Mouse (Mus musculus): Measurements from ENCODE around the gene Hddc3. TPM values are rescaled to one million over a fixed set of nuclear protein-coding genes. Genes with fewer than 3 reads are reported as not detected.

Hddc3 gene
- polyA plus RNA-seq, 1 experiment from 2014 or later: 23.1 TPM

DNA sequence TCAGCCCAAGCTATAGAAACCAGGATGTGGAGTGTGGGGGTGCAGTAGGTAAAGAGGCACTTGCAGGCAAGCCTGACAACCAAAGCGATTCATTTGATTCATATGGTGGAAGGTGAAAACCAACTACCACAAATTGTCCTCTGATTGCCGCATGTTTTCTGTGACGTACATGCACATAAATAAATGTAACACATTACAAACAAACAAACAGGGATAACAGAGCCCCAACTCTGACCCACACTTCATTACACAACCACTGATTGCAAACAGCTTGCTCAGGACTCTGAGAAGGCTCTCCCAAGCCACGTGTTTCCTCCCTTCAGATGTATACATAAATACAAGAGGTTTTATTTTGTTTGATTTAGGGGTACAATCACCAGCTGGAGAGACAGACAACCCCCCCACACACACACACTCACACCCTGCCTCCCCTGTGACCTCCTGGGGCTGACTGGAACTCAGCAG lies 27.1 kb downstream of the Hddc3 start:
- H3K4me2 ChIP-seq (ENCODE audit: low read length): peak overlapping the region; percentile 76
- H3K36me3 ChIP-seq (ENCODE audit: control insufficient read depth, insufficient read depth, low read length): peaks cover 30% of the 10 kb centered on the region
- H3K27me3 ChIP-seq (ENCODE audit: control insufficient read depth, insufficient read depth, low read length): no peaks in the 10 kb centered on the region
- H3K9me3 ChIP-seq (ENCODE audit: control insufficient read depth, low read length): no peaks in the 10 kb centered on the region
- H3K4me1 ChIP-seq (ENCODE audit: control insufficient read depth in 2 of 2, insufficient read depth in 2 of 2, low read length in 2 of 2): peaks cover 10 to 20% of the 10 kb centered on the region in 2 experiments
- H3K27ac ChIP-seq (replicated peaks in 1 of 2; ENCODE audit: control insufficient read depth in 1 of 2, insufficient read depth in 1 of 2, low read depth in 2 of 2, low read length in 2 of 2): peak overlapping the region; percentile 64 to 84
- no peak for ATAC-seq (ENCODE audit: insufficient number of reproducible peaks, insufficient read depth, low FRiP score, low read depth)
- H3K4me3 ChIP-seq (ENCODE audit: control insufficient read depth in 1 of 2, insufficient read depth in 1 of 2, low read depth in 1 of 2, low read length in 2 of 2): peak overlapping the region; percentile 70 to 89
- H3K9ac ChIP-seq (ENCODE audit: low read length): peak overlapping the region; percentile 82
- WGBS: 51% methylated on average over 4 of the region's 4 CpGs

DNA sequence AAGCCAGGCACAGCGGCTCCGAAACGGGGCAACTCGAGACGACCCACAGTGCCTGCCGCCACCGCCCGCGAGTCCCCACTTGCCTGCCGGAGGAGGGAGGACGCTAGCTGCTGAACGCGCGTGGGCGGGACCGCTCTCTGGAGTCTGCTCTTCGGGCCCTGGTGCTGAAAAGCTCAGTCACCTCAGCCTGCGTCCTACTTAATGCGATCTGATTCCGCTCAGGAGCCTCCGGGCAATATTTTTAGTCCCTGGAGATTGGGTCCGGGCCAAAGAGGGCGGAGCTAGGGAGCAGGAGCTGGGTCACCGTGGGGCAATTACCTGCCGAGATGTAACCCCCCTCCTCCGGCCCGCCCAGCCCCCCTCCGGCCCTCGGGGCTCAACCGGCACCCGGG lies 27.7 kb downstream of the Hddc3 start:
- WGBS: under 1% methylated on average over 31 of the region's 31 CpGs
- H3K27me3 ChIP-seq (ENCODE audit: control insufficient read depth, insufficient read depth, low read length): no peaks in the 10 kb centered on the region
- peaks cover 30% of the 10 kb centered on the region for H3K36me3 ChIP-seq (ENCODE audit: control insufficient read depth, insufficient read depth, low read length)
- peak overlapping the region; percentile 76 for H3K4me2 ChIP-seq (ENCODE audit: low read length)
- H3K4me1 ChIP-seq (ENCODE audit: control insufficient read depth in 2 of 2, insufficient read depth in 2 of 2, low read length in 2 of 2): peaks cover 12 to 20% of the 10 kb centered on the region in 2 experiments
- peak overlapping the region; percentile 82 for H3K9ac ChIP-seq (ENCODE audit: low read length)
- no peaks in the 10 kb centered on the region for H3K9me3 ChIP-seq (ENCODE audit: control insufficient read depth, low read length)
- peak overlapping the region; percentile 70 to 89 for H3K4me3 ChIP-seq (ENCODE audit: control insufficient read depth in 1 of 2, insufficient read depth in 1 of 2, low read depth in 1 of 2, low read length in 2 of 2)
- H3K27ac ChIP-seq (replicated peaks in 1 of 2; ENCODE audit: control insufficient read depth in 1 of 2, insufficient read depth in 1 of 2, low read depth in 2 of 2, low read length in 2 of 2): peak overlapping the region; percentile 64 to 84
- ATAC-seq (ENCODE audit: insufficient number of reproducible peaks, insufficient read depth, low FRiP score, low read depth): peak; percentile 44

DNA sequence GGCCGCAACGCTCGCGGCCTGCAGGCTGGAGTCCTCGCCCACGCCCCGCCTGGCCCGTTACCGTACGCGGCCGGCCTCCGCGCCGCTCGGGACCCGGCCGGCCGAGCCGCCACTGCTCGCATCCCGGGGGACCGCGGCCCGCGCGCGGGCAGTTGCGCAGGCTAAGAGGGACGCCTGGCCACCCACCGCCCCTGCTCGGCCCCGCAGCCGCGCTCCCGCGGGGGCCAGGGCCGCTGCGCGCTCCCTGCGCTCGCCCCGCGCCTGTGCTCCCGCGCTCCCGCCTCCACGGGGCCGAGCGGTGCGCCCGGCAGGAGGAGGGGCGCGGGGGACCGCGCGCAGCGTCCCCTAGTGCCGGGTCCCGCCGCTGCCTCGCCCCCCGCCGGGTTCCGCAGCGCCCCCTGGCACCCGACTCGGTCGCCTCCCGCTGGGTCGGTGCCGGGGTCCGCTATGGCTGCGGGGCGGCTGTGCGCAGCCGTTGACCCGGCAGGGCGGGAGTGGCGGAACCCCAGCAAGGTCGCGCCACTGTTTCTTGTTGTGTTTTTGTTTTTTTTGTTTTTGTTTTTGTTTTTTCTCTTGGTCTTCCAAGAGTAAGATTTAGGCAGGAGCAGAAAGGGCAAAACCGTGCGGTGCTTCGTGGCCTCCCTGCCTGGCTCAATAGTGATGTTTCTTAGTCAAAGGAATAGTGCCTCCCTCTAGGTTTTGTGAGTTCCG lies 28.3 kb downstream of the Hddc3 start, which contains the start of gene Man2a2:
Gene Man2a2, minus strand, starts transcription at position 335 of the 711 bp plus-strand sequence.
- Histone ChIP-seq H3K9ac (ENCODE audit: low read length) (peak within 1 kb of the TSS; percentile 82), H3K4me3 (ENCODE audit: control insufficient read depth in 1 of 2, insufficient read depth in 1 of 2, low read depth in 1 of 2, low read length in 2 of 2) (peak within 1 kb of the TSS; percentile 70 to 89), H3K27me3 (ENCODE audit: control insufficient read depth, insufficient read depth, low read length) (no peaks in the 10 kb centered on the region), H3K4me1 (ENCODE audit: control insufficient read depth in 2 of 2, insufficient read depth in 2 of 2, low read length in 2 of 2) (peaks cover 11 to 20% of the 10 kb centered on the region in 2 experiments), H3K27ac (replicated peaks in 1 of 2; ENCODE audit: control insufficient read depth in 1 of 2, insufficient read depth in 1 of 2, low read depth in 2 of 2, low read length in 2 of 2) (peak within 1 kb of the TSS; percentile 78 to 84), H3K4me2 (ENCODE audit: low read length) (peak within 1 kb of the TSS; percentile 76), H3K36me3 (ENCODE audit: control insufficient read depth, insufficient read depth, low read length) (peaks cover 26% of the 10 kb centered on the region), H3K9me3 (ENCODE audit: control insufficient read depth, low read length) (no peaks in the 10 kb centered on the region)
- ATAC-seq (ENCODE audit: insufficient number of reproducible peaks, insufficient read depth, low FRiP score, low read depth): peak; percentile 63
- WGBS: under 1% methylated on average over 85 of the region's 86 CpGs

DNA sequence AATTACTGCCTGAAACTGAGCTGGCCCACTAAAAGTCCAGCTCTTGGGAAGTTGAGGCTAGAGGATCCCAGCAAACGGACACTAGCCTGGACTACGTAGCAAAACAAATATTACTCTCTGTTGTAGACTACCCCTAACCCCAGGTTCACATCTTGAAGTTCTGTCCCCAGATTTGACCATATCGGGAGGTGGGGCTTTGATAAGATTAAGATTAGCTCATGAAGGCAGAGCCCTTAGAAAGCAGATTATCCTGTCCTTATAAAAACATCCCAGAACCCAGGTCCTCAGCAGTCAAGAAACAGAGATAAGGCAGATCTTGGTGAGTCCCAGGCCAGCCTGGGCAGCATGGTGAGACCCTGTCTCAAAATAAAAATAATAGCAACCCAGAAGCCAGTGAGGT lies 29.3 kb downstream of the Hddc3 start:
- Histone ChIP-seq H3K9me3 (ENCODE audit: control insufficient read depth, low read length) (no peaks in the 10 kb centered on the region), H3K9ac (ENCODE audit: low read length) (no peak overlapping the region), H3K4me1 (ENCODE audit: control insufficient read depth in 2 of 2, insufficient read depth in 2 of 2, low read length in 2 of 2) (peaks cover 11 to 20% of the 10 kb centered on the region in 2 experiments), H3K4me3 (ENCODE audit: control insufficient read depth in 1 of 2, insufficient read depth in 1 of 2, low read depth in 1 of 2, low read length in 2 of 2) (no peak overlapping the region), H3K4me2 (ENCODE audit: low read length) (no peak overlapping the region), H3K27ac (replicated peaks in 1 of 2; ENCODE audit: control insufficient read depth in 1 of 2, insufficient read depth in 1 of 2, low read depth in 2 of 2, low read length in 2 of 2) (no peak overlapping the region), H3K36me3 (ENCODE audit: control insufficient read depth, insufficient read depth, low read length) (peaks cover 16% of the 10 kb centered on the region), H3K27me3 (ENCODE audit: control insufficient read depth, insufficient read depth, low read length) (no peaks in the 10 kb centered on the region)
- ATAC-seq (ENCODE audit: insufficient number of reproducible peaks, insufficient read depth, low FRiP score, low read depth): no peak
- 47% methylated on average over 3 of the region's 3 CpGs for WGBS

DNA sequence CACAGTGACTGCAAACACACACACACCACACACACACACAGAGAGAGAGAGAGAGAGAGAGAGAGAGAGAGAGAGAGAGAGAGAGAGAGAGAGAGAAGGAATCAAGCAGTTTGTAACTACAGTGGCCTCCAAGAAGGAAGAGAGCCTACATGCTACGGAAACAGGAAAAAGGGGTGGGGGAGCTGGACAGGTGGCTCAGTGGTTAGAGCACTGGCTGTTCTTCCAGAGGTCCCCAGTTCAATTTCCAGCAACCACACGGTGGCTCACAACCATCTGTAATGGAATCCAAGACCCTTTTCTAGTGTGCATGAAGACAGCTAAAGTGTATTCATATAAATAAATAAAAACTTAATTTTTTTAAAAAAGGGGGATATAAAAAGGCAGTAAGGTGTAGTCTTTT lies 29.8 kb downstream of the Hddc3 start:
- no peak overlapping the region for H3K4me3 ChIP-seq (ENCODE audit: control insufficient read depth in 1 of 2, insufficient read depth in 1 of 2, low read depth in 1 of 2, low read length in 2 of 2)
- no peaks in the 10 kb centered on the region for H3K27me3 ChIP-seq (ENCODE audit: control insufficient read depth, insufficient read depth, low read length)
- ATAC-seq (ENCODE audit: insufficient number of reproducible peaks, insufficient read depth, low FRiP score, low read depth): no peak
- no peak overlapping the region for H3K4me2 ChIP-seq (ENCODE audit: low read length)
- H3K27ac ChIP-seq (replicated peaks in 1 of 2; ENCODE audit: control insufficient read depth in 1 of 2, insufficient read depth in 1 of 2, low read depth in 2 of 2, low read length in 2 of 2): no peak overlapping the region
- 36% methylated on average over 2 of the region's 2 CpGs for WGBS
- H3K36me3 ChIP-seq (ENCODE audit: control insufficient read depth, insufficient read depth, low read length): peaks cover 11% of the 10 kb centered on the region
- H3K9me3 ChIP-seq (ENCODE audit: control insufficient read depth, low read length): no peaks in the 10 kb centered on the region
- H3K9ac ChIP-seq (ENCODE audit: low read length): no peak overlapping the region
- H3K4me1 ChIP-seq (ENCODE audit: control insufficient read depth in 2 of 2, insufficient read depth in 2 of 2, low read length in 2 of 2): peaks cover 11 to 20% of the 10 kb centered on the region in 2 experiments

DNA sequence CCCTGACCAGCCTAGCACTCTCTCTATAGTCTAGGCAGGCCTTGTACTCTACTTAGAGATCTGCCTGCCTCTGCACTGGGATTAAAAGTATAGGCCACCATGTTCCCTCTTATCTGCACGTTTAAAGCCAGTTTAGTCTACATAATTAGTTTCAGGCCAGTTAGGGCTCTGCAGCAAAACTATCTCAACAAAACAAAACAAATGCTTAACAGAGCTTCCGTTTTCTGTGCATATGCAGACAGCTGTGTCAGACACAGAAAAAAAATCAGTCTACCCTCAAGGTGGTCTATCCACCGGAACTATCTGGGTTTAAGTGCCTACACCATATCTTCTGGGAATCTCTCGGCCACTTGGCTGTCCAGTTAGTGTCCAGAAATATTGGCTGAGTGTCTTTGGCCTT lies 30.4 kb downstream of the Hddc3 start:
- no peaks in the 10 kb centered on the region for H3K9me3 ChIP-seq (ENCODE audit: control insufficient read depth, low read length)
- H3K36me3 ChIP-seq (ENCODE audit: control insufficient read depth, insufficient read depth, low read length): peaks cover 5% of the 10 kb centered on the region
- 61% methylated on average over 4 of the region's 4 CpGs for WGBS
- no peak overlapping the region for H3K9ac ChIP-seq (ENCODE audit: low read length)
- peaks cover 9 to 19% of the 10 kb centered on the region in 2 experiments for H3K4me1 ChIP-seq (ENCODE audit: control insufficient read depth in 2 of 2, insufficient read depth in 2 of 2, low read length in 2 of 2)
- no peak overlapping the region for H3K4me2 ChIP-seq (ENCODE audit: low read length)
- no peak for ATAC-seq (ENCODE audit: insufficient number of reproducible peaks, insufficient read depth, low FRiP score, low read depth)
- no peaks in the 10 kb centered on the region for H3K27me3 ChIP-seq (ENCODE audit: control insufficient read depth, insufficient read depth, low read length)
- no peak overlapping the region for H3K4me3 ChIP-seq (ENCODE audit: control insufficient read depth in 1 of 2, insufficient read depth in 1 of 2, low read depth in 1 of 2, low read length in 2 of 2)
- no peak overlapping the region for H3K27ac ChIP-seq (replicated peaks in 1 of 2; ENCODE audit: control insufficient read depth in 1 of 2, insufficient read depth in 1 of 2, low read depth in 2 of 2, low read length in 2 of 2)

DNA sequence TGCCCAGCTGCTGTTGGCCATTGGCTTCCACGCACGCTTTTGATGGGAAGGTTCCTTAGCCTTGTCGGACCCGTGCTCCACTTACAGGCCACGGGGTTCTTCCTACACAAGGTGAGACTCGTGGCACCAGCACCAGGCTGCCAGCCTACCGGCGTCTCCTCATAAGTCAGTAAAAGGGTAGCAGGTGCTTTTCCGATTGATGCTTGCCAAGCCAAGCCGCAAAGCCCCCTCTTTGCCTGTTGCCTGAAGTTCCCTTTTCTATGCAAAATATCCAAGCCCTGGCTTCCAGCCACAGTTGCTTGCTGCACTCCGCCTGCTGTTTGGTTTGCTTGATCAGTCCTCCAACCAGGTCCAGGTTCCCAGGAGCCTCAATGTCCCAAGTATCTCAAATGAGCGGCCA lies 30.9 kb downstream of the Hddc3 start:
- H3K27me3 ChIP-seq (ENCODE audit: control insufficient read depth, insufficient read depth, low read length): no peaks in the 10 kb centered on the region
- H3K9ac ChIP-seq (ENCODE audit: low read length): no peak overlapping the region
- no peak overlapping the region for H3K4me3 ChIP-seq (ENCODE audit: control insufficient read depth in 1 of 2, insufficient read depth in 1 of 2, low read depth in 1 of 2, low read length in 2 of 2)
- H3K36me3 ChIP-seq (ENCODE audit: control insufficient read depth, insufficient read depth, low read length): peaks cover 6% of the 10 kb centered on the region; the same call in 1 of the 2 replicates
- WGBS: 87% methylated on average over 12 of the region's 12 CpGs
- ATAC-seq (ENCODE audit: insufficient number of reproducible peaks, insufficient read depth, low FRiP score, low read depth): no peak
- H3K9me3 ChIP-seq (ENCODE audit: control insufficient read depth, low read length): no peaks in the 10 kb centered on the region
- no peak overlapping the region for H3K4me2 ChIP-seq (ENCODE audit: low read length)
- peaks cover 7 to 15% of the 10 kb centered on the region in 2 experiments for H3K4me1 ChIP-seq (ENCODE audit: control insufficient read depth in 2 of 2, insufficient read depth in 2 of 2, low read length in 2 of 2)
- no peak overlapping the region for H3K27ac ChIP-seq (replicated peaks in 1 of 2; ENCODE audit: control insufficient read depth in 1 of 2, insufficient read depth in 1 of 2, low read depth in 2 of 2, low read length in 2 of 2)
